Mouse (Mus musculus): ENCODE data around the gene 5830411N06Rik. TPM values are rescaled to one million over a fixed set of nuclear protein-coding genes. Genes with fewer than 3 reads are reported as not detected.

The 5830411N06Rik gene
- polyA plus RNA-seq (2015; fragmentation: Nextera tagmentation; extraction: Ambion mirVana) = not detected in 2 replicates

DNA sequence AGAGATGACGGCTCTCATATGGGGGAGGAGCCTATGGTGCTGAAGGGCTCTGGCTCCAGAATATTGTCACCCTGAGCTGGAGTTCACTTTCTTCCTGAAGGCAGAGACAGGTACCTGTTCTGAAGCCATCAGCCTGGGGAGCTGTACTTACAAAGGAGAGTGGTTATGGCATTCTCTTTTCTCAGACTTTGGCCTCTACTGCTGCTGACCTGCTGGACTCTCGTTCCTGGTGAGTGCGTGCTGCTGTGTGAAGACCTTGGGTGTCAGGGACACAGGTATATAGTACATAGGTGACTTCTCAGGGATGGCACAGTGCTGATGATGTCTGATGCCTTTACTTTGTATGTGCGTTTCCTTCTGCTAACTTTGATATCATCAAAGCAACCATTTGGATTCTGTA is at the start of gene 5830411N06Rik:
Gene 5830411N06Rik (plus strand): TSS at position 69 of the 400 bp plus-strand sequence.
- Histone ChIP-seq H3K4me3 (replicated peaks) (no peak within 1 kb of the TSS), H3K9me3 (replicated peaks) (no peaks in the 10 kb centered on the region)

DNA sequence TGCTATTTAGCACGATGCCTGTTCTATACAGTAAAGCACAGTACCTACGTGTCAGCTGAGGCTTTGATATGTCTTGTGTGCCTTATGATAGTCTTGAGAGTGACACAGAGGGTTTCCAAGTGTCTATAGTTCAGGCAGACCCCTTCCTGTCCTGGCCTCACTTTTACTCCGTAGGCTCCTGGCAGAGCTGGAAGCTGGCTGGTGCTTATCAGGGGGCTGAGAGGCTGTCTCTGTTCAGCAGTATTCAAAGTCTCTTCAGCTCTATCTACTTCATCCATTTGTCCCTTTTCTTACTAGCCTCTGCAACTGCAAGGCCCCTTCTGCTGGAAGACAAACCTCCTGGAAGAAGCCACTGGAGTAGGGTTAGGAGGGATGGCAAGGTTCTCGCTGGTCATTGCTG is 46.0 kb upstream of the 5830411N06Rik start:
- Histone ChIP-seq H3K4me1 (no peaks in the 10 kb centered on the region), H3K27ac (no peak overlapping the region), H3K9me3 (replicated peaks) (no peaks in the 10 kb centered on the region), H3K4me3 (replicated peaks) (no peak overlapping the region), H3K9ac (no peak overlapping the region), H3K4me2 (no peak overlapping the region), H3K36me3 (no peaks in the 10 kb centered on the region), H3K27me3 (no peaks in the 10 kb centered on the region)
- no peak for ATAC-seq (replicated peaks; ENCODE audit: low FRiP score)
- WGBS = 81% methylated on average over 4 of the region's 4 CpGs

More for the DNA sequence above, at the start of gene 5830411N06Rik:
- H3K9ac ChIP-seq = no peak within 1 kb of the TSS
- H3K4me2 ChIP-seq = no peak within 1 kb of the TSS
- no peaks in the 10 kb centered on the region for H3K4me1 ChIP-seq
- 82% methylated on average over 4 of the region's 4 CpGs for WGBS
- no peak within 1 kb of the TSS for H3K27ac ChIP-seq
- H3K27me3 ChIP-seq = no peaks in the 10 kb centered on the region
- no peak for ATAC-seq (replicated peaks; ENCODE audit: low FRiP score)
- no peaks in the 10 kb centered on the region for H3K36me3 ChIP-seq

DNA sequence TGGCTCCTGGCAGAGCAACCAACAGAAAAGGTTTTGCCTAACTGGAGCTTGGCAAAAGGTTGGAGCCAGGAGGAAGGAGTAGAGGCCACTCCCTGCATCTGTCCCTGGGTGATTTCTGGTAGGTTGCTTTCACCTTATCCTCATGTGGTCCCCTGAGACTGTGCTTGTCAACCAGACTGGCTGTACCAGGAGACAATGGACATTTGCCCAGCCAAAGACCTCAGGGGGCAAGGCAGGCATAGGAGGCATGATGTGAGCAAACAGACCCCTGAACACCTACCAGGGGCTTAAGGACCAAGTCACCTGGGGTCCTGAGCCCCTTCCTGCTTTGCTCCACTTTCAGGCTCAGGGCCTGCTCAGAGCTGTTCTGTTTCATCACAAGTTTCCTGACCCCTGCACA is 41.2 kb upstream of the 5830411N06Rik start, which contains the start of gene Olfr524:
Gene Olfr524 (minus strand): TSS at position 101 of the 400 bp plus-strand sequence.
- Histone ChIP-seq H3K4me1 (no peaks in the 10 kb centered on the region), H3K36me3 (no peaks in the 10 kb centered on the region), H3K4me3 (replicated peaks) (no peak within 1 kb of the TSS), H3K4me2 (no peak within 1 kb of the TSS), H3K9me3 (replicated peaks) (no peaks in the 10 kb centered on the region), H3K27me3 (no peaks in the 10 kb centered on the region; the same call in 1 of the 2 replicates), H3K9ac (no peak within 1 kb of the TSS), H3K27ac (no peak within 1 kb of the TSS)
- no peak for ATAC-seq (replicated peaks; ENCODE audit: low FRiP score)

DNA sequence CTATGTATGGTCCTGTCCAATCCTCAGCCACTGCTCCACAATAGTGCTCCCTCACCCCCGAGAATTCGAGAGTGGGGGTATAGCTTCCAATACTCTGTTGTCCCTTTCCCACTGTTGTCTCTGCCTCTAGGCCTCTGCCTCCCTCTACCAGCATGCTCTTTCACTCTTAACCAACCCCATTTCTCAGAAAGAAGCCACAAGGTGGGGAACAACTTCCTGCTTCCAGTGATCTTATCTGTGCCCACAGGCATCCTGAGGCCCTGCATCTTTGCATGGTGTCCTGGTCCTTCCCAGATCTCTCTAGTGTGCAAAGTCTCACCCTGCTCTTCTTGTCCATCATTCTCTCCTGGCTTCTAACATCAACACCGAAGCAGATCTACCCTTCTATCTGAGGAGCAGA is 40.2 kb upstream of the 5830411N06Rik start:
- no peaks in the 10 kb centered on the region; the same call in 1 of the 2 replicates for H3K27me3 ChIP-seq
- H3K36me3 ChIP-seq = no peaks in the 10 kb centered on the region
- no peak overlapping the region for H3K9ac ChIP-seq
- 91% methylated on average over 3 of the region's 3 CpGs for whole genome bisulfite sequencing
- no peak overlapping the region for H3K4me2 ChIP-seq
- no peak overlapping the region for H3K27ac ChIP-seq
- no peaks in the 10 kb centered on the region for H3K9me3 ChIP-seq (replicated peaks)
- no peak for ATAC-seq (replicated peaks; ENCODE audit: low FRiP score)
- H3K4me3 ChIP-seq (replicated peaks) = no peak overlapping the region
- no peaks in the 10 kb centered on the region for H3K4me1 ChIP-seq

DNA sequence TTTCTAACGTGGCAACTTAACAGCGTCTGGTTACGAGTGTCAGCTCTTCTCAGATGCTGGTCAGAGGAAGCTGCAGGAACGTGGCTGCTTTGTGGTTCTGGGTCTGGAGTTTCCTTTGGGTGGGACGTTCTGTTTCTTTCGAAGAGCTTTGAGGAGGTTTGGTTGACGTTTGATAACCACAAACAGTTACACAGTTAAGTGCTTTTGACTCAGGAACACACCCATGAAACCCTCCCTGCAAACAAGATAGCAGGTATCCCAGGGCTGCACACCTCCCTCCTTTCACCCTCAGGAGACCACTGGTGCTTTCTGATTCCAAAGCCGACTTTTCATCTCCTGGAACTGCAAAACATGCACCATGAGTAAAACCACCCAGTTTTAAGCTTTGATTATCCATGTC is 38.9 kb upstream of the 5830411N06Rik start:
- Histone ChIP-seq H3K36me3 (no peaks in the 10 kb centered on the region), H3K27me3 (no peaks in the 10 kb centered on the region; the same call in 1 of the 2 replicates), H3K9ac (no peak overlapping the region), H3K4me2 (no peak overlapping the region), H3K4me3 (replicated peaks) (no peak overlapping the region), H3K27ac (no peak overlapping the region), H3K9me3 (replicated peaks) (no peaks in the 10 kb centered on the region), H3K4me1 (no peaks in the 10 kb centered on the region)
- WGBS = 77% methylated on average over 8 of the region's 8 CpGs
- ATAC-seq (replicated peaks; ENCODE audit: low FRiP score) = no peak

DNA sequence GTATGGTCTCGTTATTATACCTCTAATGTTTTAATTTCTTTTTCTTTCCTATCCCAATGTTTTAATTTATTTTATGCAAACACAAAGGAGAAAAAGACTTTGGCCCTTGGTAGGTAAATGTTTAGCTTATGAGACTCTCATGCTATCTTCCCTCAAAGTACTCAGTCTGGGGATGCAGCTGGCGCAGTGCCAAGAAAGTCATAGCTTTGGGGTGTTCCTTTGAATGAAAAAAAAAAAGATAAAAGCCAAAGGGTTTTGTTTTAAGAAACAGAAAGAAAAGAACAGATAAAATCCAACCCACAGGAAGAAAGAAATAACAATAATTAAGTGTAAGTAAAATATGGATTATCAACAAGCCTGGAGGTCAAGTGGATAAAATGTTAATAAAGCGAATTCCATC is 38.4 kb upstream of the 5830411N06Rik start:
- Histone ChIP-seq H3K27ac (no peak overlapping the region), H3K27me3 (peaks cover 2% of the 10 kb centered on the region; the same call in 1 of the 2 replicates), H3K4me2 (no peak overlapping the region), H3K36me3 (no peaks in the 10 kb centered on the region), H3K9me3 (replicated peaks) (no peaks in the 10 kb centered on the region), H3K9ac (no peak overlapping the region), H3K4me1 (no peaks in the 10 kb centered on the region), H3K4me3 (replicated peaks) (no peak overlapping the region)
- 85% methylated on average over 3 of the region's 3 CpGs for WGBS
- no peak for ATAC-seq (replicated peaks; ENCODE audit: low FRiP score)

DNA sequence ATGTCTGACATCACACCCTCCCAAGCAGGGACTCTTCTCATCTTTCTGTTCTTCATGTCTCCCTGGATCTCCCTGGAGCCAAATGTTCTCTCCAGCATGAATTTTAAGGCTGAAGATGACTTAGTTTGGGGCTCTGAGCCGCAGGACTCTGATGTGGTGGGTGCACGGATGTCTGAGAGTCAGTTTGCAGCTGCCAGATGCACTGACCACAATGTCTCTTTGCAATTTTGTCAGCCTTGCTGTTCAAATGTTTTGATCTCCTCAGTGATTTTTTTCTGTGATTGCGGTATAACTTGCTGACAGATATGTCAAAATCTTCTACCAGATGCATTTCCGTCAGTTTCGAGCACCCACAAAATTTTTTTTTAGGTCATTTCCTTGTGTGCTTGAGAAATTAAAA is 33.2 kb upstream of the 5830411N06Rik start:
- no peaks in the 10 kb centered on the region for H3K36me3 ChIP-seq
- no peak overlapping the region for H3K4me3 ChIP-seq (replicated peaks)
- 88% methylated on average over 5 of the region's 5 CpGs for WGBS
- H3K27me3 ChIP-seq = peaks cover 2% of the 10 kb centered on the region; the same call in 1 of the 2 replicates
- no peaks in the 10 kb centered on the region for H3K4me1 ChIP-seq
- ATAC-seq (replicated peaks; ENCODE audit: low FRiP score) = no peak
- H3K4me2 ChIP-seq = no peak overlapping the region
- H3K9me3 ChIP-seq (replicated peaks) = no peaks in the 10 kb centered on the region
- H3K27ac ChIP-seq = no peak overlapping the region
- no peak overlapping the region for H3K9ac ChIP-seq

DNA sequence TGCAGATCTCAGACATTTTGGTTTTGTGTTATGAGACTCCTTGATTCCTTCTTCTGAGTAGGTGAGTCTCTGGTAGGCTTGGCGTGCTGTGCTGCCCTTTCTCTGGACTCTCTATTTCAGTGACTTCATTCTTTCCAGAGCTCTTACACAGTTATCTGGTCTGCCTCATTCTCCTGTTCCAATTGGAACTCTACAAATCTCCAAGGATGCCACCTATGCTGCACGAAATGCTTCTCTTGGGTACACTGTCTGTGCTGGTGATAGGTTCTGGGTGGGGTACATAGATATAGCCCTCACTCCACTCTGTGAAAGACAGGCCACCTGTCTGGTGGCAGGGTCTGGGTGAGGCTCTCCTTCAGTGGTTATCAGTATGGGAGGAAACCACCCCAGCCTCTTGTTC is 29.1 kb upstream of the 5830411N06Rik start, which contains the start of gene Cd163l1:
Gene Cd163l1 (plus strand): TSS at position 301 of the 400 bp plus-strand sequence.
- 82% methylated on average over 2 of the region's 2 CpGs for WGBS
- no peak for ATAC-seq (replicated peaks; ENCODE audit: low FRiP score)
- no peak within 1 kb of the TSS for H3K27ac ChIP-seq
- 0 out of 2 replicates have a peak, but pooled peaks cover 2% of the 10 kb centered on the region for H3K27me3 ChIP-seq
- H3K9ac ChIP-seq = no peak within 1 kb of the TSS
- H3K4me1 ChIP-seq = no peaks in the 10 kb centered on the region
- H3K4me2 ChIP-seq = no peak within 1 kb of the TSS
- no peak within 1 kb of the TSS for H3K4me3 ChIP-seq (replicated peaks)
- no peaks in the 10 kb centered on the region for H3K36me3 ChIP-seq
- H3K9me3 ChIP-seq (replicated peaks) = no peaks in the 10 kb centered on the region

DNA sequence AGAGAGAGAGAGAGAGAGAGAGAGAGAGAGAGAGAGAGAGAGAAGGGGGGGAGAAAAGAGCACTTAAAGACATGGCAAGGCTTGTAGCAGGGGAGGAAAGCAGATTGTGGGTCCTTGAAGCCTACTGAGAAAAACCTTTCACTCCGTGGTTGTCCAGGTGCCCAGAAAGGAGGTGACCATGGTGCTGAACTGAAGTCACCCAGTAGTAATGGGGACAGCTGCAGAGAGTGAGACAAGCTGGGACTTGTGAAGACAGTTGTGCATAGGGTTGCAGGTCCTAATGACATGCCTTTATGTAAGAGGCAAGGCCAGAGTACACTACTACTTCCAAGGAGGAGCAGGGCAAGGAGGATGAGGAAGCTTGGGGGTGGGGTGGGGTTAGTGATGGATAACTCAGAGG is 27.8 kb upstream of the 5830411N06Rik start:
- no peaks in the 10 kb centered on the region for H3K36me3 ChIP-seq
- H3K27ac ChIP-seq = no peak overlapping the region
- H3K9ac ChIP-seq = no peak overlapping the region
- no peaks in the 10 kb centered on the region for H3K4me1 ChIP-seq
- WGBS = 11% methylated on average over 1 of the region's 1 CpGs
- H3K27me3 ChIP-seq = no peaks in the 10 kb centered on the region
- H3K4me3 ChIP-seq (replicated peaks) = no peak overlapping the region
- no peak overlapping the region for H3K4me2 ChIP-seq
- no peaks in the 10 kb centered on the region for H3K9me3 ChIP-seq (replicated peaks)
- ATAC-seq (replicated peaks; ENCODE audit: low FRiP score) = no peak

DNA sequence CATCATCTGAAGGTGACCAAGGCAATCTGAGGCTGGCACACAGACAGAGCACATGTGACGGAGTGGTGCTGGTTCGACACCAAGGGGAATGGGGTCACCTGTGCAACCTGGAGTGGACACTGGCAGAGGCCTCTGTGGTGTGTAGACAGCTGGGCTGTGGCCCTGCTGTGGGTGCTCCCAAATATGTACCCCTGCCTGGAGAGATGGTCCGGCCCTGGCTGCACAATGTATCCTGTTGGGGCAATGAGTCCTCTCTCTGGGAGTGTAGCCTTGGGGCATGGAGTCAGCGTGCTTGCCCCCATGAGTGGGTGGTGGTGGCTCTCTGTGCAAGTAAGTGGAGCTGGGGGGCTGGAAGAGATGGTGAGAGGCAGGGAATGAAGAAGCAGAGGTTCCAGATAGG is 26.7 kb upstream of the 5830411N06Rik start:
- no peak overlapping the region for H3K4me2 ChIP-seq
- H3K9ac ChIP-seq = no peak overlapping the region
- H3K9me3 ChIP-seq (replicated peaks) = no peaks in the 10 kb centered on the region
- H3K27ac ChIP-seq = no peak overlapping the region
- no peaks in the 10 kb centered on the region for H3K27me3 ChIP-seq
- WGBS = 78% methylated on average over 4 of the region's 4 CpGs
- no peak for ATAC-seq (replicated peaks; ENCODE audit: low FRiP score)
- no peaks in the 10 kb centered on the region for H3K4me1 ChIP-seq
- H3K36me3 ChIP-seq = no peaks in the 10 kb centered on the region
- H3K4me3 ChIP-seq (replicated peaks) = no peak overlapping the region

DNA sequence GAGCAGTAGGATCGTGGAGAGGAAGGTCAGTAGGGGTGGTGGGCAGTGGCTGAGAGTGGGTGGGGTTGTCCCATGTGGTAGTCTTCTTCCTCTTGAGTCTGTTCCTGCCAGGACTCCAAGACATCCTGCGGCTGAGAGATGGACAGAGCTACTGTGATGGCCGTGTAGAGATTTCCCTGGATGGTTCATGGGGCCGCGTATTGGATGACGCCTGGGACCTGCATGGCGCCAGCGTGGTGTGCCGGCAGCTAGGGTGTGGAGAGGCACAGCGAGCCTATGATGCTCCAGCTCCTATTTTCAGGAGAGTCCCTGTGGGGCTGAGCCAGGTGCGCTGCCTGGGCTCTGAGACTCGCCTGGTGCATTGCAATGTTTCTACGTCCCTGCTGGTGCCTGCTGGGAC is 22.9 kb upstream of the 5830411N06Rik start:
- no peaks in the 10 kb centered on the region for H3K9me3 ChIP-seq (replicated peaks)

DNA sequence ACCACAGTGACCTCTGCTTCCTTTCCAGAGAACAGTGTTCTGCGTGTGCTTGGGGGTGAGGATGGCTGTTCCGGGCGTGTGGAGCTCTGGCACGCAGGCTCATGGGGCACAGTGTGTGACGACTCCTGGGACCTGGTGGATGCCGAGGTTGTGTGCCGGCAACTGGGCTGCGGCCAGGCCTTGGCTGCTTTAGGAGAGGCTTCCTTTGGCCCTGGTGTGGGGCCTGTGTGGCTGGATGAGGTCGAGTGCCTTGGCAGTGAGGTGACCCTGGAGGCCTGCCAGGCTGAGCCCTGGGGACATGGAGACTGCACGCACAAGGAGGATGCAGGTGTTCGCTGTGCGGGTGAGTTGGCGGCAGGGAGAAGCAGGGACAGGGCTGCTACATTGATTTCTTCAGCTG is 18.6 kb upstream of the 5830411N06Rik start:
- Histone ChIP-seq H3K27me3 (no peaks in the 10 kb centered on the region), H3K4me2 (no peak overlapping the region), H3K9me3 (replicated peaks) (no peaks in the 10 kb centered on the region), H3K4me3 (replicated peaks) (no peak overlapping the region), H3K4me1 (no peaks in the 10 kb centered on the region), H3K9ac (no peak overlapping the region), H3K36me3 (no peaks in the 10 kb centered on the region), H3K27ac (no peak overlapping the region)
- WGBS = 84% methylated on average over 13 of the region's 13 CpGs
- no peak for ATAC-seq (replicated peaks; ENCODE audit: low FRiP score)

More for the DNA sequence above, 22.9 kb upstream of the 5830411N06Rik start:
- Histone ChIP-seq H3K4me1 (no peaks in the 10 kb centered on the region), H3K9ac (no peak overlapping the region), H3K36me3 (no peaks in the 10 kb centered on the region), H3K4me3 (replicated peaks) (no peak overlapping the region), H3K4me2 (no peak overlapping the region), H3K27ac (no peak overlapping the region), H3K27me3 (no peaks in the 10 kb centered on the region)
- no peak for ATAC-seq (replicated peaks; ENCODE audit: low FRiP score)
- WGBS = 82% methylated on average over 13 of the region's 13 CpGs

DNA sequence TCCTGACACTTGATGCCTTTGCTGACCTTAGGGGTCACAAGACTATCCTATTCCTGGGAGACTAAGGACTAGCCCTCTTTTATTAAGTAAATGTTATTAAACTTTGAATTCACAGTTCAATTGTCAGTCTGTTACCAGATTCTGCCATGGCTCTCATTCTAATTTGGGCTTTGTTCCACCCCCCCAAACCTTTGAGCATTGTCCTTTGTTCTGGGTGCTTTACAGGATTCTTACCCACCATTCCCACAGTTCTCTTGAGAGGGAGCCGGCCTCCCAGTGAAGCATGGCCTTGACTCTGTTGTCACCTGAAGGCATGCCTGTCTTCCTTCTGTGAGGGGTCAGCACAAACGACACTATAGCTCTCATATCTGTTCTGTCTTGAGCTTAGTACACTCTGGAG is 16.1 kb upstream of the 5830411N06Rik start:
- H3K9ac ChIP-seq = no peak overlapping the region
- no peaks in the 10 kb centered on the region for H3K9me3 ChIP-seq (replicated peaks)
- no peak overlapping the region for H3K4me3 ChIP-seq (replicated peaks)
- no peak for ATAC-seq (replicated peaks; ENCODE audit: low FRiP score)
- no peaks in the 10 kb centered on the region for H3K27me3 ChIP-seq
- H3K4me1 ChIP-seq = no peaks in the 10 kb centered on the region
- whole genome bisulfite sequencing = 72% methylated on average over 2 of the region's 2 CpGs
- no peak overlapping the region for H3K27ac ChIP-seq
- H3K4me2 ChIP-seq = no peak overlapping the region
- H3K36me3 ChIP-seq = no peaks in the 10 kb centered on the region
